Mouse (Mus musculus): ENCODE measurements around the gene Cyth1. TPM values are rescaled to one million over a fixed set of nuclear protein-coding genes. Genes with fewer than 3 reads are reported as not detected.

Gene Cyth1
- polyA plus RNA-seq, 1 experiment from 2014 or later = 14.4 TPM

- H3K4me3 ChIP-seq (ENCODE audit: low read length) = no peak overlapping the region
- WGBS = 81% methylated on average over 8 of the region's 8 CpGs
- no peak for ATAC-seq (ENCODE audit: low read depth)
- peaks cover 65% of the 10 kb centered on the region for H3K36me3 ChIP-seq (ENCODE audit: control insufficient read depth, insufficient read depth, low read length)
- no peaks in the 10 kb centered on the region; the same call in 1 of the 2 replicates for H3K4me1 ChIP-seq (replicated peaks; ENCODE audit: control insufficient read depth, insufficient read depth, low read length)
- no peak overlapping the region for H3K27ac ChIP-seq (ENCODE audit: low read length)
- H3K9ac ChIP-seq (ENCODE audit: low read length) = no peak overlapping the region
- H3K9me3 ChIP-seq (ENCODE audit: control insufficient read depth, low read length) = no peaks in the 10 kb centered on the region
- no peaks in the 10 kb centered on the region for H3K27me3 ChIP-seq (ENCODE audit: control insufficient read depth, insufficient read depth, low read depth, low read length)
- no peak overlapping the region for H3K4me2 ChIP-seq (ENCODE audit: low read depth, low read length)
Measured at GRCm38 (mm10) chr11:118260081-118260480, 11.7 kb upstream of the Cyth1 start.

GRCm38 (mm10) chr11:118259580-118259979, 11.2 kb upstream of the Cyth1 start:
- WGBS = 94% methylated on average over 8 of the region's 8 CpGs
- no peak overlapping the region for H3K27ac ChIP-seq (ENCODE audit: low read length)

DNA sequence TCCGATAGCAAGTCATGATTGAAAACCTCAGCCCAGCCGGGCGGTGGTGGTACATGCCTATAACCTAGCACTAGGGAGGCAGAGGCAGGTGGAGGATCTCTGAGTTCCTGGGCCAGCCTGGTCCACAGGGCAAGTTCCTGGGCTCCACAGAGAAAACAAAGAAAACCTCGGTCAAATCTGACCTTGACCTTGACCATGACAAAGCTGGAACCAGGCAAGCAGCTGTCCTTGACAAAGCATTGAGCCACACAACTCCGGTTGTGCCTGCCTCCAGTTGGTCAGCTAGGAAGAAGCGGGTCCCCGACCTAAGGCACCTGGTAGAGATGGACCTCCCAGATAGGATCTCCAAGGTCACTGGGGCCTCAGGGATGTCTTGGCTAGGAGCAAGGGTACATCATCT, 8.0 kb upstream of the Cyth1 start:
- 92% methylated on average over 7 of the region's 7 CpGs for WGBS
- H3K27me3 ChIP-seq (ENCODE audit: control insufficient read depth, insufficient read depth, low read depth, low read length) = no peaks in the 10 kb centered on the region
- ATAC-seq (ENCODE audit: low read depth) = no peak
- H3K4me2 ChIP-seq (ENCODE audit: low read depth, low read length) = no peak overlapping the region
- no peaks in the 10 kb centered on the region for H3K9me3 ChIP-seq (ENCODE audit: control insufficient read depth, low read length)
- no peak overlapping the region for H3K27ac ChIP-seq (ENCODE audit: low read length)
- H3K4me3 ChIP-seq (ENCODE audit: low read length) = no peak overlapping the region
- no peak overlapping the region for H3K9ac ChIP-seq (ENCODE audit: low read length)
- H3K4me1 ChIP-seq (replicated peaks; ENCODE audit: control insufficient read depth, insufficient read depth, low read length) = peaks cover 18% of the 10 kb centered on the region
- H3K36me3 ChIP-seq (ENCODE audit: control insufficient read depth, insufficient read depth, low read length) = peaks cover 40% of the 10 kb centered on the region

More at GRCm38 (mm10) chr11:118259580-118259979, 11.2 kb upstream of the Cyth1 start:
- Histone ChIP-seq H3K4me3 (ENCODE audit: low read length) (no peak overlapping the region), H3K9ac (ENCODE audit: low read length) (no peak overlapping the region), H3K36me3 (ENCODE audit: control insufficient read depth, insufficient read depth, low read length) (peaks cover 62% of the 10 kb centered on the region), H3K4me1 (replicated peaks; ENCODE audit: control insufficient read depth, insufficient read depth, low read length) (peaks cover 4% of the 10 kb centered on the region), H3K4me2 (ENCODE audit: low read depth, low read length) (no peak overlapping the region), H3K27me3 (ENCODE audit: control insufficient read depth, insufficient read depth, low read depth, low read length) (no peaks in the 10 kb centered on the region), H3K9me3 (ENCODE audit: control insufficient read depth, low read length) (no peaks in the 10 kb centered on the region)
- ATAC-seq (ENCODE audit: low read depth) = no peak

GRCm38 (mm10) chr11:118254159-118254951, 6.0 kb upstream of the Cyth1 start:
- H3K36me3 ChIP-seq (ENCODE audit: control insufficient read depth, insufficient read depth, low read length) = peaks cover 21% of the 10 kb centered on the region
- no peaks in the 10 kb centered on the region for H3K27me3 ChIP-seq (ENCODE audit: control insufficient read depth, insufficient read depth, low read depth, low read length)
- H3K9ac ChIP-seq (ENCODE audit: low read length) = no peak overlapping the region
- no peak overlapping the region for H3K4me3 ChIP-seq (ENCODE audit: low read length)
- peaks cover 20% of the 10 kb centered on the region for H3K4me1 ChIP-seq (replicated peaks; ENCODE audit: control insufficient read depth, insufficient read depth, low read length)
- ATAC-seq (ENCODE audit: low read depth) = peak; percentile 68
- H3K9me3 ChIP-seq (ENCODE audit: control insufficient read depth, low read length) = no peaks in the 10 kb centered on the region
- H3K27ac ChIP-seq (ENCODE audit: low read length) = peak overlapping the region; percentile 84
- no peak overlapping the region for H3K4me2 ChIP-seq (ENCODE audit: low read depth, low read length)
- WGBS = 18% methylated on average over 15 of the region's 15 CpGs

GRCm38 (mm10) chr11:118253447-118254158, 5.2 kb upstream of the Cyth1 start:
- Histone ChIP-seq H3K27ac (ENCODE audit: low read length) (peak overlapping the region; percentile 84), H3K4me2 (ENCODE audit: low read depth, low read length) (no peak overlapping the region), H3K9ac (ENCODE audit: low read length) (no peak overlapping the region), H3K4me3 (ENCODE audit: low read length) (no peak overlapping the region), H3K4me1 (replicated peaks; ENCODE audit: control insufficient read depth, insufficient read depth, low read length) (peaks cover 25% of the 10 kb centered on the region), H3K27me3 (ENCODE audit: control insufficient read depth, insufficient read depth, low read depth, low read length) (no peaks in the 10 kb centered on the region), H3K36me3 (ENCODE audit: control insufficient read depth, insufficient read depth, low read length) (peaks cover 14% of the 10 kb centered on the region), H3K9me3 (ENCODE audit: control insufficient read depth, low read length) (no peaks in the 10 kb centered on the region)
- 85% methylated on average over 7 of the region's 7 CpGs for WGBS
- no peak for ATAC-seq (ENCODE audit: low read depth)

GRCm38 (mm10) chr11:118249012-118249383, 606 bp upstream of the Cyth1 start:
- ATAC-seq (ENCODE audit: low read depth) = peak; percentile 10; the same call in 1 of the 2 replicates
- H3K9ac ChIP-seq (ENCODE audit: low read length) = peak overlapping the region; percentile 65
- no peaks in the 10 kb centered on the region for H3K27me3 ChIP-seq (ENCODE audit: control insufficient read depth, insufficient read depth, low read depth, low read length)
- peak overlapping the region; percentile 85 for H3K4me3 ChIP-seq (ENCODE audit: low read length)
- H3K36me3 ChIP-seq (ENCODE audit: control insufficient read depth, insufficient read depth, low read length) = no peaks in the 10 kb centered on the region
- H3K4me1 ChIP-seq (replicated peaks; ENCODE audit: control insufficient read depth, insufficient read depth, low read length) = peaks cover 27% of the 10 kb centered on the region
- H3K9me3 ChIP-seq (ENCODE audit: control insufficient read depth, low read length) = no peaks in the 10 kb centered on the region
- 1% methylated on average over 5 of the region's 5 CpGs for WGBS
- peak overlapping the region; percentile 89 for H3K27ac ChIP-seq (ENCODE audit: low read length)
- peak overlapping the region; percentile 71 for H3K4me2 ChIP-seq (ENCODE audit: low read depth, low read length)

DNA sequence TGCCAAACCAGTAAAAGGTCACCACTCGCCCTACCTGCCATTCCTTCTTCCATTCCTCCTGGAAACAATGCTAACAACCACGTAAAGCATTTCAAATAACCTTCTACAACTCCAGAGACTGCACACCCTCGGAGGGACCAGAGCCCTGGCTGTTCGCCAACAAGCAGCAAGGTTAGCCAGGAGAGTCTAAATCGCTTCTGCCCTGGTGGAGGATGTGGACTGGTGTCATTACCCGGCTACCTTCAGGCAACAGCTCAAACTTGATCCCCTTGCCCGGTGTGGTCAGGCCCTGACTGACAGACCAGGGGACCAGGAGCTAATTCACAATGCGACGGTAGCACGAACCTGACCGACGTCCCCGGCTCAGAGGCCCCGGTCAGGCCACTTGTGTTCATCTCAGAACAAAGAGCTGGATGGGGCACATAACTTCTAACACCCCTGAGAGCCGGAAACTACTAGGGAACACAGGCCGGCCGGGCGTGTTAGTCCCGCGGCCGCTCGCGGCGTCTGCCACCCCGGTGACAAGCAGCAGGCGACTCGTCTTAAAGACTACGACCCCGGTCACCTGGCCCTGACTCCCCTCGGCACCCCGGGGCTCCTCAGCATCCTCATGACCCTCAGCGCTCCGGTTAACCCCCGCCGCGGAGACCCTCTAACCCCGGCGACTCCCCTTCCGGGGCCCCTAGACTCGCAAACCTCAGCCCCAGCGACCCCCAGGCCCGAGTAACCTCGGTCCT, 865 bp downstream of the Cyth1 start:
- H3K4me3 ChIP-seq (ENCODE audit: low read length) = peak overlapping the region; percentile 85
- H3K9me3 ChIP-seq (ENCODE audit: control insufficient read depth, low read length) = no peaks in the 10 kb centered on the region
- H3K4me1 ChIP-seq (replicated peaks; ENCODE audit: control insufficient read depth, insufficient read depth, low read length) = peaks cover 21% of the 10 kb centered on the region
- peak overlapping the region; percentile 86 for H3K27ac ChIP-seq (ENCODE audit: low read length)
- H3K36me3 ChIP-seq (ENCODE audit: control insufficient read depth, insufficient read depth, low read length) = no peaks in the 10 kb centered on the region
- H3K9ac ChIP-seq (ENCODE audit: low read length) = peak overlapping the region; percentile 92
- WGBS = under 1% methylated on average over 43 of the region's 43 CpGs
- H3K4me2 ChIP-seq (ENCODE audit: low read depth, low read length) = peak overlapping the region; percentile 81
- ATAC-seq (ENCODE audit: low read depth) = peak; percentile 43
- no peaks in the 10 kb centered on the region for H3K27me3 ChIP-seq (ENCODE audit: control insufficient read depth, insufficient read depth, low read depth, low read length)

DNA sequence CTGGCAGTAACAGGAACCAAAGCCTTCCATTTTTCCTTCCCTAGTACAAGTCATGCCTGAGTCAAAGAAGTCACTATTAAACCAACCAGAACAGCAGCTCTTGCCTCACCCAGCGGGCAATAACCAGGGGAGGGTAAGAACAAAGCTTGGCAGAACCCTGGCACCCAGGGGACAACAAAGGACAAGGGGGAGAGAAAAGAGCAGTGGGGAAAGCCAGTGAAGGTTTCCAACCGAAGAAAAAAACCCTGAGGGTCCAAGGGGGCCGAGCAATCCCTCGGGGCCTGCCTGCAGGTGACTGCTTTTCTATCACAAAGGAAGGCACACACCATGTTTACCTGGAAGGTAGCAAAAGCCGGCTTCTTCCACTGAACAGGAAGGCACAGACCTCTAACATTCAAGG, 1.7 kb downstream of the Cyth1 start:
- no peaks in the 10 kb centered on the region for H3K27me3 ChIP-seq (ENCODE audit: control insufficient read depth, insufficient read depth, low read depth, low read length)
- H3K4me2 ChIP-seq (ENCODE audit: low read depth, low read length) = peak overlapping the region; percentile 81
- H3K4me1 ChIP-seq (replicated peaks; ENCODE audit: control insufficient read depth, insufficient read depth, low read length) = peaks cover 22% of the 10 kb centered on the region
- H3K27ac ChIP-seq (ENCODE audit: low read length) = peak overlapping the region; percentile 86
- H3K4me3 ChIP-seq (ENCODE audit: low read length) = peak overlapping the region; percentile 85
- no peak for ATAC-seq (ENCODE audit: low read depth)
- WGBS = 51% methylated on average over 5 of the region's 5 CpGs
- peak overlapping the region; percentile 92 for H3K9ac ChIP-seq (ENCODE audit: low read length)
- no peaks in the 10 kb centered on the region for H3K9me3 ChIP-seq (ENCODE audit: control insufficient read depth, low read length)
- H3K36me3 ChIP-seq (ENCODE audit: control insufficient read depth, insufficient read depth, low read length) = no peaks in the 10 kb centered on the region

GRCm38 (mm10) chr11:118245130-118245529, 3.3 kb downstream of the Cyth1 start:
- no peaks in the 10 kb centered on the region for H3K36me3 ChIP-seq (ENCODE audit: control insufficient read depth, insufficient read depth, low read length)
- no peak overlapping the region for H3K9ac ChIP-seq (ENCODE audit: low read length)
- no peak overlapping the region for H3K4me3 ChIP-seq (ENCODE audit: low read length)
- no peak overlapping the region for H3K27ac ChIP-seq (ENCODE audit: low read length)
- H3K4me1 ChIP-seq (replicated peaks; ENCODE audit: control insufficient read depth, insufficient read depth, low read length) = peaks cover 29% of the 10 kb centered on the region
- H3K27me3 ChIP-seq (ENCODE audit: control insufficient read depth, insufficient read depth, low read depth, low read length) = no peaks in the 10 kb centered on the region
- no peaks in the 10 kb centered on the region for H3K9me3 ChIP-seq (ENCODE audit: control insufficient read depth, low read length)
- ATAC-seq (ENCODE audit: low read depth) = no peak
- WGBS = 94% methylated on average over 2 of the region's 2 CpGs
- H3K4me2 ChIP-seq (ENCODE audit: low read depth, low read length) = no peak overlapping the region
